Mouse (Mus musculus): ENCODE measurements around the gene Nbea. TPM values are rescaled to one million over a fixed set of nuclear protein-coding genes. Genes with fewer than 3 reads are reported as not detected.

Nbea gene
- 0.04 TPM in 1 of 2 replicates, not detected in the other for polyA plus RNA-seq (2012)

GRCm38 (mm10) chr3:56183159-56184133 lies at the start of gene Nbea:
Gene Nbea (minus strand): TSS chr3:56183701.
- no peaks in the 10 kb centered on the region for H3K36me3 ChIP-seq (ENCODE audit: control insufficient read depth)
- peak within 1 kb of the TSS; percentile 65 for H3K4me3 ChIP-seq (replicated peaks)
- H3K4me1 ChIP-seq (ENCODE audit: control insufficient read depth), result peaks cover 7% of the 10 kb centered on the region
- TF ChIP-seq GATA1 (IDR thresholded peaks at IDR 0.05; ENCODE audit: low read length), result no peak
- TF ChIP-seq TAL1 (IDR thresholded peaks at IDR 0.05; ENCODE audit: low read length), result no peak
- H3K27me3 ChIP-seq (ENCODE audit: control insufficient read depth), result peaks cover 61% of the 10 kb centered on the region
- H3K9me3 ChIP-seq (ENCODE audit: control insufficient read depth, low read length), result peaks cover 3% of the 10 kb centered on the region; the same call in 1 of the 2 replicates

- no peaks in the 10 kb centered on the region for H3K36me3 ChIP-seq (ENCODE audit: control insufficient read depth)
- H3K4me1 ChIP-seq (ENCODE audit: control insufficient read depth), result no peaks in the 10 kb centered on the region
- TF ChIP-seq TAL1 (IDR thresholded peaks at IDR 0.05; ENCODE audit: low read length) (no peak), GATA1 (IDR thresholded peaks at IDR 0.05; ENCODE audit: low read length) (no peak)
- no peaks in the 10 kb centered on the region for H3K27me3 ChIP-seq (ENCODE audit: control insufficient read depth)
- H3K9me3 ChIP-seq (ENCODE audit: control insufficient read depth, low read length), result no peaks in the 10 kb centered on the region
- H3K4me3 ChIP-seq (replicated peaks), result no peak overlapping the region
Observed at GRCm38 (mm10) chr3:56229283-56229682, 45.8 kb upstream of the Nbea start.

GRCm38 (mm10) chr3:56215989-56216388 lies 32.5 kb upstream of the Nbea start:
- Histone ChIP-seq H3K4me3 (replicated peaks) (no peak overlapping the region), H3K4me1 (ENCODE audit: control insufficient read depth) (no peaks in the 10 kb centered on the region), H3K36me3 (ENCODE audit: control insufficient read depth) (no peaks in the 10 kb centered on the region), H3K27me3 (ENCODE audit: control insufficient read depth) (no peaks in the 10 kb centered on the region), H3K9me3 (ENCODE audit: control insufficient read depth, low read length) (no peaks in the 10 kb centered on the region)
- TF ChIP-seq GATA1 (IDR thresholded peaks at IDR 0.05; ENCODE audit: low read length) (no peak), TAL1 (IDR thresholded peaks at IDR 0.05; ENCODE audit: low read length) (no peak)

GRCm38 (mm10) chr3:56203968-56204367 lies 20.5 kb upstream of the Nbea start:
- Histone ChIP-seq H3K36me3 (ENCODE audit: control insufficient read depth) (no peaks in the 10 kb centered on the region), H3K9me3 (ENCODE audit: control insufficient read depth, low read length) (no peaks in the 10 kb centered on the region), H3K4me3 (replicated peaks) (no peak overlapping the region), H3K27me3 (ENCODE audit: control insufficient read depth) (no peaks in the 10 kb centered on the region), H3K4me1 (ENCODE audit: control insufficient read depth) (no peaks in the 10 kb centered on the region)
- TF ChIP-seq TAL1 (IDR thresholded peaks at IDR 0.05; ENCODE audit: low read length) (no peak), GATA1 (IDR thresholded peaks at IDR 0.05; ENCODE audit: low read length) (no peak)

GRCm38 (mm10) chr3:56188238-56188637 lies 4.7 kb upstream of the Nbea start:
- peaks cover 3% of the 10 kb centered on the region; the same call in 1 of the 2 replicates for H3K9me3 ChIP-seq (ENCODE audit: control insufficient read depth, low read length)
- no peaks in the 10 kb centered on the region for H3K36me3 ChIP-seq (ENCODE audit: control insufficient read depth)
- H3K4me3 ChIP-seq (replicated peaks), result no peak overlapping the region
- H3K4me1 ChIP-seq (ENCODE audit: control insufficient read depth), result peaks cover 7% of the 10 kb centered on the region
- TF ChIP-seq TAL1 (IDR thresholded peaks at IDR 0.05; ENCODE audit: low read length), result no peak
- TF ChIP-seq GATA1 (IDR thresholded peaks at IDR 0.05; ENCODE audit: low read length), result no peak
- peaks cover 33% of the 10 kb centered on the region for H3K27me3 ChIP-seq (ENCODE audit: control insufficient read depth)

- H3K4me1 ChIP-seq (ENCODE audit: control insufficient read depth), result peaks cover 7% of the 10 kb centered on the region
- peaks cover 43% of the 10 kb centered on the region for H3K27me3 ChIP-seq (ENCODE audit: control insufficient read depth)
- H3K4me3 ChIP-seq (replicated peaks), result no peak overlapping the region
- no peak for TF ChIP-seq GATA1 (IDR thresholded peaks at IDR 0.05; ENCODE audit: low read length)
- TF ChIP-seq TAL1 (IDR thresholded peaks at IDR 0.05; ENCODE audit: low read length), result no peak
- peaks cover 3% of the 10 kb centered on the region; the same call in 1 of the 2 replicates for H3K9me3 ChIP-seq (ENCODE audit: control insufficient read depth, low read length)
- no peaks in the 10 kb centered on the region for H3K36me3 ChIP-seq (ENCODE audit: control insufficient read depth)
Observed at GRCm38 (mm10) chr3:56187131-56187779, 3.8 kb upstream of the Nbea start.

GRCm38 (mm10) chr3:56182371-56183158 lies 936 bp downstream of the Nbea start:
- no peak for TF ChIP-seq GATA1 (IDR thresholded peaks at IDR 0.05; ENCODE audit: low read length)
- TF ChIP-seq TAL1 (IDR thresholded peaks at IDR 0.05; ENCODE audit: low read length), result no peak
- Histone ChIP-seq H3K27me3 (ENCODE audit: control insufficient read depth) (peaks cover 61% of the 10 kb centered on the region), H3K36me3 (ENCODE audit: control insufficient read depth) (no peaks in the 10 kb centered on the region), H3K4me1 (ENCODE audit: control insufficient read depth) (peaks cover 7% of the 10 kb centered on the region), H3K9me3 (ENCODE audit: control insufficient read depth, low read length) (peaks cover 3% of the 10 kb centered on the region; the same call in 1 of the 2 replicates), H3K4me3 (replicated peaks) (peak overlapping the region; percentile 65)

GRCm38 (mm10) chr3:56181991-56182370 lies 1.5 kb downstream of the Nbea start:
- TF ChIP-seq TAL1 (IDR thresholded peaks at IDR 0.05; ENCODE audit: low read length) (no peak), GATA1 (IDR thresholded peaks at IDR 0.05; ENCODE audit: low read length) (no peak)

More at GRCm38 (mm10) chr3:56181991-56182370, 1.5 kb downstream of the Nbea start:
- Histone ChIP-seq H3K9me3 (ENCODE audit: control insufficient read depth, low read length) (peaks cover 3% of the 10 kb centered on the region; the same call in 1 of the 2 replicates), H3K4me3 (replicated peaks) (no peak overlapping the region), H3K4me1 (ENCODE audit: control insufficient read depth) (peaks cover 7% of the 10 kb centered on the region), H3K36me3 (ENCODE audit: control insufficient read depth) (no peaks in the 10 kb centered on the region), H3K27me3 (ENCODE audit: control insufficient read depth) (peaks cover 61% of the 10 kb centered on the region)

Data from erythroblast, embryonic 14.5 days (primary cell).